Mouse (Mus musculus) kidney, adult 11 months (tissue): ENCODE measurements around the gene Rplp1.

Experiments
- DNase-seq: peaks from one replicate; pipeline ENCODE4 v3.0.0; 2022

The Rplp1 gene

GRCm38 (mm10) chr9:61910526-61911256 is 3.7 kb downstream of the Rplp1 start:
- no peak for DNase-seq

DNA sequence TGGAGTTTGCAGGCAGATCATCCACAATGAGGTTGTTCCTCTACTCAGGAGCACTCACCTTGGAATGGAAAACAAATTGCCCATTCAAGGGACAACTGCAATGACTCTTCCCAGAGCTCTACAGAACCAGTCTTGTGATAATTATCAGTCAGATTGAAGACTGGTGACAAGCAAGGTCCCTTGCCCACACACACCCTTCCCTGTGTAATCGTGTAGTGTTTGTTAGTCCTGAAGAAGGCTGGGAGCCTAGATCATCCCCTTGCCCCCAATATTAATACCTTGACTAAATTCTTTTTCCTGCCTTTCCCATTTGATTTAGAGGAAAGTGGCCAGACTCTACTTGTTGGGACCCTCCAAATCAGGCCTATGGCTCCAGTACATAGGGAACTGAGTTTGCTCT is 4.7 kb downstream of the Rplp1 start:
- DNase-seq: no peak

GRCm38 (mm10) chr9:61908832-61909407 is 5.4 kb downstream of the Rplp1 start:
- DNase-seq: no peak

GRCm38 (mm10) chr9:61908341-61908740 is 6.0 kb downstream of the Rplp1 start:
- DNase-seq: no peak

DNA sequence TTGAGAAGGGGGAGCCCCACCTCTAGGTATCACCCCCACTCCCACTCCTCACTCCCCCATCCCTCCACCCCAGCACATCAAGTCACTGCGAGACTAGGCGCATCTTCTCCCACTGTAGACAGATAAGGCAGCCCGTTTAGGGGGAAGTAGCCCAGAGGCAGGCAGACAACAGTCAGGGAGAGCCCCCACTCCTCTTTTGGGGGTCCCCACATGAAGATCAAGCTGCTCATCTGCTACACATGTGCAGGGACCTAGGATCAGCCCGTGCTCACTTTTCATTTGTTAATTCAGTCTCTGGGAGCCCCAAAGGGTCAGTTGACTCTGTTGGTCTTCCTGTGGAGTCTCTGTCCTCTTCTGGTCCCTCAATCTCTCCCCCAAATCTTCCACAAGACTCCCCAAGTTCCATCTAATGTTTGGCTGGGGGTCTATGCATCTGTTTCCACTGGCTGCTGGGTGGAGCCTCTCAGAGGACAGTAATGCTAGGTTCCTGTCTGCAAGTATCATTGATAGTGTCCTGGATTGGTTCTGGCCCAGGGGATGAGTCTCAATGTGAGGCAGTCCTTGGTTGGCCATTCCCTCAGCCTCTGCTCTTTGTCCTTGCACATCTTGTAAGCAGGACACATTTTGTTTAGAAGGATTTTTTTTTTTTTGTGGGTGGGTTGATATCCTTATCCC is 6.6 kb downstream of the Rplp1 start:
- DNase-seq: no peak

DNA sequence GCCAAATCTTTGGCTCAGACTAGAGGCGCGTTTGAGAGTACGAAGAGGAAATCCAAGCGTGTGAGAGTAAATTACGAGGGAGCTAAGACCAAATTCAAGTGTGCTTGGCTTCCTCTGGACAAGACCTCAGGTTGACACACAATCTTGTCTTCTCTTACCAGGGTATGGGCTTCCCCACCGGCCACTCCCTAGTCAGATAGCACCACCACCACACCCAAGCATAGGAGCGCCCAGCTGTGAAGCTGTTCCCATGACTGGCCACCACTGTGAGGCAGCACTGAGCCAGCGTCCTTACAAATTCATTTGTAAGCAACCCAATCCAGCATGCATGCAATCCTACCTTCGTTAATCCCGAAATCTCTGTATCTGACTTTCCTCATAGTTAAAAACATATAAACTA is 7.4 kb downstream of the Rplp1 start:
- no peak for DNase-seq

- DNase-seq: no peak
These were observed 8.8 kb downstream of the Rplp1 start for GRCm38 (mm10) chr9:61905576-61905975.

DNA sequence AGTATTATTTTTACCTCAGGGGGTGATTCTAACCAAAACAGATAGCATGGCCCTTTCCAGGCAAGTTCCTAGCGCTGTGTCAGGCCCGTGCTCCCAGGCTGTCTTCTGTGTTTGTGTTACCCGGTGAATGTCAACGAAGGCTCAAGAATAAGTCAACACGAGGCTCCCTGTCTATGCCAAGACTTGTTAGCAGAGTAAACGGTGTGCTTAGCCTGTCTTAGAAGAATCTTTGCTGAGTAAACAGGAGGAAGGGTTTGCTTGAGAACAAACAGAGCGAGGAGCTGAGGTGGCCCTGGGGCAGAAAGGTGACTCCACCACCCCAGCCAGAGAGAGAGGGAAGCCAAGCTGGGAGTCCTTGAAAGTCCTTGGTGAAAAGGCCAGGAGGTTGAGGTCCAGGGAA is 10.1 kb downstream of the Rplp1 start:
- no peak for DNase-seq

DNA sequence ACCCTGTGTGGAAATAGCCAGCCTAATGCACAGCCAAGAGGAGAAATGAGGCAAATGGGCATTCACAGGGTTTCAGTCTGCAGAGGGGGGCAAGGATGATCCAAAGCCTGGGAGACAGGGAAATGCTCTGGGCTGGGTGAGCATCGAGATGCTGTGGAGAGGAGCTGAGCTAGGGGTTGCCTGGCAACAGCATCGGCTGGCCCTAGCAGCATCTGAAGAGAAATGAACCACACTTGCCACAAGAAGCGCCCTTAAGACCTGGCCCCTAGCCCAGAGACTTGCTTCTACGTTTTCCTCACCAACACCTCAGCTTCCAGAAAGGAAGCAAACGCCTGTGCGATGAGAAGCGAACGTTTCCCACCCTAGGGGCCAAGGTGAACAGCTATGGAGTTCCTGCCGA is 11.9 kb downstream of the Rplp1 start:
- no peak for DNase-seq

GRCm38 (mm10) chr9:61901574-61901973 is 12.8 kb downstream of the Rplp1 start:
- DNase-seq: no peak

DNA sequence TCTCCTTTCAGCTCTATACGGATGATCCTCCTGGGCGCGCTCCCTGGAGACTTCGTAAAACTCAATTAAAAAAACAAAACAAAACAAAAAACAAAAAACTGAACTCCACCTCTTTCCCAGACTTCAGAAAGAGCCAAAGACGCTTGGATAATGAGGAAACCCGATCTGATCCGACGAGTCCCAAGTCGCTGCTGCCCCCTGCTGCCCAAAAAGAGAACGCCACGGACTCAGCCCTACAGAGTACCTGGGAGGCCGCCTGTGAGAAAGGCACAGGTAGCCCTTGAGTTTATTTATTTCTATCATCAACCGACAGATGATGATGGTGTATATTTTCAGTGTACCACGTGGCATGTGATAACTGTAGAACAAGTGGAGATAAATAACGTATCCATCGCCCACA is 14.5 kb downstream of the Rplp1 start:
- peak; percentile 71 for DNase-seq

DNA sequence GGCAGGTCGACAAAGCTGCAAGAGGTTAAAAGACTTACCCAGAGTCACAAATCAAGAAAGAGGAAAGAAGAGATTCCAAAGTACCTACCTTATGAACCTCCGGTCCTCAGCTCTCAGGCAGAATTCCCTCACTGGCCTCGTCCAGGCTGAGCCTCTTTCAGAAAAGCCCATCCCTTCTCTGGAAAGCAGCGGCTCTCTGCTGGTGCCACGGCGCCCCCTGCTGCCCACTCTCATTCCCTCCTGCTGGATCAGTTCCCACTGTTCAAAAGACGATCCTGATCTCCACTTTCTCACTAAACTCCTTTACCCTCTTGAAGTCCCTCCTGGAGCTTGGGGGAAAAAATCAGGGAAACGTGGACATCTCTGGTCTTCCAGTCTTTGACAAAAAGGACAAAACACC is 15.9 kb downstream of the Rplp1 start:
- peak; percentile 63 for DNase-seq

- peak; percentile 83 for DNase-seq
These were observed 19.3 kb downstream of the Rplp1 start for GRCm38 (mm10) chr9:61895014-61895413.

DNA sequence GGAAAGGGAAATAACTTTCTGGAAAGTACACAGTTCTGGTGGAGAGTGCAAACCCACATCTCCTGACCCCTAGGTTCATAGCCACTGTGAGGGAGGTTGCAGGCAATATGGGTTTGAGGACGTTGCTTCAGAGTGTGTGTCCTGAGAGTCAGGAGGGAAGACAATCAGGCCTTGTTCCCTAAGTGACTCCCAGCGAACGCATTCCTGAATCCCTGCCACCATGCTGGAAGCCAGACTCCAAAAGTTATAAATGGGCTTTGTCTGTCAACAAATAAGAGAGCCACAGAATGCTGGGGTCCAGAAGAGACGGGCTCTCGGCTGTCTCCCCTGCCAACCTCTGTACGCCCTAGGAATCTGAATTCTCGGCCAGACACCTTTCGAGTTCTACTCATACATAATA is 24.5 kb downstream of the Rplp1 start:
- DNase-seq: no peak

DNA sequence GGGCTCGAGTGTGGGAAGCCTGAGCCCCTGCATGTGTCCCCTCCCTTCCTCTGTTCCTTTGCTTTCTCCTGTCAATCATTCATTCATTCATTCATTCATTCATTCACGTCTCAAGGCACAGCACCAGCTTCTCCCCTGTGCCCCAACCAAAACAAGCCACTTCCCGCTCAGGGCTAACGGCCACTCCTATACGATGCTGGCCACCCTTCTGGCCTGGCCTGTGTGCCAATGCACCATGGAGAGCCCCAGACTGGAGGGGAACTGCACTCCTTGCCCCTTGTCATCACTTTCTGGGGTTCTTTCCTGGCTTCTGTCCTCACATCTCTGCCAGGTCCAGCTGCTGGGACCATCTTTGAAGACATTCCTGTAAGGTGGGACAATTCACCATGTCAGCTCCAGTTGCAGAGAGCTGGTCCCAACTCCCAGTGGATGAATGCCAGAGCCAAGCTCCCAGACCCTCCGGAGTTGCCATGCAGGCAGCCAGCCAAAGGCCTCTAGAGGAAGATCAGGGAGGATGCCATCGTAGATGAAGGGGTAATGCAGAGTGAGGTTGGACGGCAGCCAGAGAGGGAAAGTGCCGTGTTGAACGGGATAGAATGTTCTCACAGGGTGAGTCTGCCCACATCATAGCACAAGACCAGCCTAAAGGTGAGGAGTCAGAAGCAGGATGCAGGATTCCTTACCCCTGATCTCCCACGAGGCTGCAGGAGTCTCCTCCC is 26.5 kb downstream of the Rplp1 start:
- no peak for DNase-seq

DNA sequence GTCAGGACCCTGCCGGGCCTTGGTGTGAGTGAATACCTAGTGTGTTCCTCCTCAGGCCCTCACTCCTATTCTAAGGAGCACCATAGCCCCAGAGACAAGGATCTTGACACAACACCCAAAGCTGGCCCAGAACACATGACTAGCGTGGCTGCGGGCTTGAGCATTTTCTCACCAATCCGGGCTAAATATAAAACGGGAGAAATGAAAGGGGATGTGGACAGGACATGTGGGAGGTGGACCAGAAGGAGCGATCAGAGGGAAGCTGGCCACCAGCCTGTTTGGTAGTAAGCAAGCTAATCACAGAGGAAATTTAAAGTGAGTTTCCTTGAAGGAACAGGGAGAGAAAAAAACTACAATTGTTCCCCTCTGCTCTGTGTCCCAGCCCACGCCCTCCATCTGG is 28.4 kb downstream of the Rplp1 start:
- DNase-seq: no peak

- DNase-seq: no peak
These were observed 29.4 kb downstream of the Rplp1 start for GRCm38 (mm10) chr9:61884936-61885335.

DNA sequence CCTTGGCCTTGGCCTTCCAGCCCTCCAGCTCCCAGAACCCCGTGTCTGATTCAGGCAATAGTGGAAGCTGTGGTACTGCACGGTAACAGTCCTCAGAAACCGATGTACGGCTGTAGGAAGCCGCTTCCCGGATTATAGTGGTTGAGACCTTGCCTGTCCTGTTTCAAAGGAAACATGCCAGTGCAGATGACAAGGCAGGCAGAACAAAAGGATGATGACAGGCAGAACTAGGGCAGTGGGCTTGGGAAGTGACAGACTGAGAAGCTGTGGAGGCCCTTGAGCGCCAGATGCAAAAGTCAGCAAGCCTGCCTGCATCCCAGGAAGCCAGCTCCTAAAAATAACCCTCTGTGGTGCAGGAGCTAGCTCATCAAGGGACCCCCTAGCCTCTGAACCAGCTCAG is 30.0 kb downstream of the Rplp1 start:
- no peak for DNase-seq

- no peak for DNase-seq
These were observed 32.2 kb downstream of the Rplp1 start for GRCm38 (mm10) chr9:61882179-61882578.

DNA sequence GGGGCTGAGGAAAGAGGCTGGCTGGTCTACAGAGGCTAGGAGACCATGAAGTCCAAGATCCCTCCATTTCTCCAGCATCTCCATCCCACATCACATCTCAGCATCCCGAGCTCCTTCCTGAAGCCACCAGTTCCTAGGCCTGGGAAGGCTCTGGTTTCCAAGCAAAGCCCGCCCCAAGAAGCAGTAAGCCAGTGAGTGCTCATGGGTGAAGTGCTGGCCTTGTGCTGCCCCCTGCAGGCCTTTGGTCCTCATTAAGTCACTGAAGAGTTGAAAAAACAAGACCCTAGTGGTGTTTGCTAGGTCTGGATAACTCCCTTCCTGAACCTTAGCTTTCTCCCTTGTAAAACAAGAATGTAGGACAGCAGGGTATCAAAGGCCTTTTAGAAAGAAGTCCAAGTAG is 35.5 kb downstream of the Rplp1 start:
- peak; percentile 54 for DNase-seq

DNA sequence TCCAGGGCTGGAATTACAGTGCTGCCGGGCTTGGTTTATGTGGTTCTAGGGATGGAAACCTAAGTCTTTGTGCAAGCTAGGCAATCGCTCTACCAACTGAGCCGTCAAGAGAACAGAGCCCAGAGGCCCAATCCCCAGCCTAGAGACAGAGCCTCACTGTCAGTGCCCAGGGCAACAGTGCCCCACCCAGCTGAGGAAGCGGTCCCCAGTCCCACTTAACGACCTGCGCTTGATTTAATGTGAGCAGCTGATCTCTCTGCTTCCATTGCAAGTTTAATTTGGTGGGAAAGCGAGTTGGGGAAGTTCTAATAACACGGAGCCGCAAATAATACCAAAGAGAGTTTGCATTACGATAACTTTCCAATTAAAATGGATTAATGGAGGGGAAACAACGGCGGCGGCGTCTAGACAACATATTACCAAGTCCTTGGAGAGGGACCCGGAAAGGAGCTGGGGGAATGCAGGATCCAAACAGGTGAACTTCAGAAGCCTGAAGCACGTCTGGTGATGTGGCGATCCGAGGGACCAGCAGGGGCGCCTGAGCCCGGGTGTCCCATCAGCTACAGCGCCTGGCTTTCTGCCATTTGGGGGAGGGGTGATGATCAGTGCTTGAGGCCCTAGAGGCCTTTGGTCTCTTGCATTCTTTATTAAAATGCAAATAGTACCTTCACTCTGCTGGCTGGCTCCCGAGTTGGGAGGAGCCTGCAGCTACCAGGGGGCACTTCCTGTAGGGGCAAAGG is 36.8 kb downstream of the Rplp1 start:
- peak; percentile 51 for DNase-seq

GRCm38 (mm10) chr9:61873325-61873724 is 41.0 kb downstream of the Rplp1 start:
- DNase-seq: no peak
